Mouse (Mus musculus) embryonic facial prominence, embryonic 12.5 days (tissue): ENCODE results near the gene Pmm1. TPM values are rescaled to one million over a fixed set of nuclear protein-coding genes. Genes with fewer than 3 reads are reported as not detected.

Experiments
- ATAC-seq: fragments of 200-750 bp; cut with Nextera tagmentation; 2 replicates; pipeline ENCODE4 v1.8.0; 2017; ENCODE audit not compliant: insufficient number of reproducible peaks, insufficient read depth, low FRiP score, low TSS enrichment
- H3K27ac ChIP-seq: fragments of 300-500 bp; sonication (generic); 2 replicates; pipeline ENCODE4 v1.5.1; 2016; ENCODE audit warnings: mild to moderate bottlenecking
- H3K27me3 ChIP-seq: fragments of 300-500 bp; sonication (generic); 2 replicates; pipeline ENCODE4 v1.6.1; 2016; ENCODE audit warnings: mild to moderate bottlenecking, moderate library complexity
- H3K36me3 ChIP-seq: fragments of 300-500 bp; sonication (generic); 2 replicates; pipeline ENCODE4 v1.6.1; 2016; ENCODE audit warnings: mild to moderate bottlenecking
- H3K4me1 ChIP-seq: fragments of 300-500 bp; sonication (generic); 2 replicates; pipeline ENCODE4 v1.6.1; 2016
- H3K4me2 ChIP-seq: fragments of 300-500 bp; sonication (generic); replicated peaks from 2 replicates; pipeline ENCODE4 v1.6.1; 2016; ENCODE audit warnings: mild to moderate bottlenecking, moderate library complexity
- H3K4me3 ChIP-seq: fragments of 300-500 bp; sonication (generic); 2 replicates; pipeline ENCODE4 v1.5.1; 2016; ENCODE audit warnings: mild to moderate bottlenecking
- H3K9ac ChIP-seq: fragments of 300-500 bp; sonication (generic); 2 replicates; pipeline ENCODE4 v1.6.1; 2016; ENCODE audit warnings: mild to moderate bottlenecking, moderate library complexity
- H3K9me3 ChIP-seq: fragments of 300-500 bp; sonication (generic); 2 replicates; pipeline ENCODE4 v1.6.1; 2016; ENCODE audit warnings: mild to moderate bottlenecking, moderate library complexity
- WGBS: fragments of 180-500 bp; shearing (Covaris S2); methylation state at CpG from one replicate; pipeline ENCODE4 v1.1.7; 2016; 5-methylcytosine and 5-hydroxymethylcytosine counted together
- polyA plus RNA-seq: library from polyadenylated mRNA; unstranded; fragments of >200 nt; fragmentation: Nextera tagmentation; extraction: Ambion mirVana; gene quantifications from 2 replicates; pipeline ENCODE4 v1.2.1, GENCODE M21; 2016

Gene Pmm1
- polyA plus RNA-seq, 1 experiment from 2014 or later = 25.5 TPM

DNA sequence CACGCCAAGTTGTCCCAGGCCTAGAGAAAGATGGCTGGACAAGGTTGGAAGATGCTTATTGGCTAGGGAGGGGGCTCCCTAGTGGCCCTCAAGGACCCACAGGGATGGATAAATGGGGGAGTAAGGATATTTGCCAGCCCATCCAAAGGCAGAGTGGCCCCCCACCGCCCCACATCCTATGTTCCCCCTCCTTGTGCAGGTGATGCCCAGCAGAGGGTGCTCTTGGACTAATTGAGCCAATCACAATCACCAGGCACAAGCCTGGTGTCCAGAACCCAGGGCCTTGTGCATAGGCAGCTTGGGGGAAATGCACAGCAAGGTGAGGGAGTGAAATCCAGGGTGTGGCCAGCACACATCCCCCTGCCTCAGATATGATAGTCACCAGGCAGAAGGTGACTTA, 22.5 kb downstream of the Pmm1 start:
- Histone ChIP-seq H3K4me3 (no peak overlapping the region), H3K27me3 (no peaks in the 10 kb centered on the region), H3K9me3 (no peaks in the 10 kb centered on the region), H3K9ac (no peak overlapping the region), H3K36me3 (no peaks in the 10 kb centered on the region), H3K4me2 (0 out of 2 replicates have a peak overlapping the region, but pooled peaks have one; percentile 78), H3K27ac (no peak overlapping the region), H3K4me1 (peaks cover 22% of the 10 kb centered on the region)
- 31% methylated on average over 2 of the region's 2 CpGs for WGBS
- 0 out of 2 replicates have a peak, but pooled peaks have one; percentile 13 for ATAC-seq

DNA sequence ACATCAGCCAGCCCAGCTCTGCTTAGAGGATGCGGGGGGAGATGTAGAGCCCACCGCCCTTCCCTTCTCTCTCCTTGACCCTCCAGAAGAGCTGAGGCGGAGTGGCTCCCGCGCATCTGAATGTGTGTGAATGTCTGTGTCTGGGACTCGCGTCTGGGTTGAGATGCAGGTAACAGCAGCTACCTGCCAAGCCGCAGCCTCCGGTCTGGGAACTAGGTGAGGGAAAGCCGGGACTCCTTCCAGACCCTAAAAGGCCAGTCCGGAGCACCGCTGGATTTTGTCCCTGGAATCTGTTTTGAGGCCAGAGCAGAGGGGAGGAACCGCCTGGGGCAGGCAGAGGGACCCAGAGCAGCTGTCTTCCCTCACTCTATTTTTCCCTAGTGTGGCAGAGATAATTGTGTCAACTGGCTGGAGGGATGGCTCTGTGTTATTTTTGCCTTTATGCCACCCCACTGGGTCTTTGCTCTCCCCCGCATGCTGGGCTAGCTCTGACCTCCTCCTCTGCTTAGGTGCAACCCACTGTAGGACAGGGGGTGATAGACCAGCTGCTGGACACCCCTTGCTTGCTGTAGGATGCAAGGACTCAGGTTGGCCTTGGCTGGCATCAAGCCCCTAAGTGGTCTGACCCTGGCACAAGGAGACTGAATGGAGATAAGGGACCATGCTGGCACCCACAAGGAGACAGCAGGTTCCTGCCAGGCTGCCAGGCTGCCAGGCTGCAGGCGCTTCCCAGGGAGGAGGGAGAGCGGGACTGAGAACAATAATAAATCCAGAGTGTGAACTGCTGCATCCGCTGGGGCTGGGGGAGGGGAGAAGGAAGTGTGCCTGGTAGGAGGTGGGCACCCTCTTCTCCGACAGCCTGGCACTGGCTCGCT, 23.4 kb downstream of the Pmm1 start:
- peaks cover 19% of the 10 kb centered on the region for H3K4me1 ChIP-seq
- no peaks in the 10 kb centered on the region for H3K27me3 ChIP-seq
- no peaks in the 10 kb centered on the region for H3K9me3 ChIP-seq
- WGBS = 8% methylated on average over 19 of the region's 19 CpGs
- H3K27ac ChIP-seq = 0 out of 2 replicates have a peak overlapping the region, but pooled peaks have one; percentile 38
- ATAC-seq = no peak
- H3K9ac ChIP-seq = peak overlapping the region; percentile 58
- H3K4me3 ChIP-seq = peak overlapping the region; percentile 49
- no peaks in the 10 kb centered on the region for H3K36me3 ChIP-seq
- H3K4me2 ChIP-seq = peak overlapping the region; percentile 78

DNA sequence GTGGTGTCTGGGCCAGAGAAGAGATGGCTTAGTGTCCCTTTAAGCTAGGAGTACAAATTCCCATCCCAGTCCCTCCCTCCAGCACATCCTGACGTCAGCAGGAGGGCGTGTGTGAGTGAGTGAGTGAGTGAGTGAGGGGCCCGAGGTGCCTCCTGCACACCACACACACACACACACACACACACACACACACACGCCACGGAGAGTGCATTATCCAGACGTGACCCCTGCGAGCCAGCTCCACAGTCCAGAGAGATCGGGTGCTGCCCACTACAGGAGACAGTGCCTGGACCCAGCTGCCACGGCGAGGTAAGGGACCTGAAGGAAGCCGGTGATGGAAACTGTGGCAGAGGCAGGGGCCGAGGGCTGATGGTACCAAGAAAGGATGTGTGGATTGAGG, 24.1 kb downstream of the Pmm1 start, which contains the start of gene Csdc2:
Gene Csdc2, plus strand, starts transcription at position 81 of the 400 bp plus-strand sequence.
- peak; percentile 52; the same call in 1 of the 2 replicates for ATAC-seq
- Histone ChIP-seq H3K36me3 (no peaks in the 10 kb centered on the region), H3K4me1 (peaks cover 19% of the 10 kb centered on the region), H3K9ac (peak within 1 kb of the TSS; percentile 58), H3K27me3 (no peaks in the 10 kb centered on the region), H3K27ac (0 out of 2 replicates have a peak within 1 kb of the TSS, but pooled peaks have one; percentile 38), H3K9me3 (no peaks in the 10 kb centered on the region), H3K4me3 (peak within 1 kb of the TSS; percentile 49), H3K4me2 (peak within 1 kb of the TSS; percentile 78)
- under 1% methylated on average over 12 of the region's 12 CpGs for WGBS

DNA sequence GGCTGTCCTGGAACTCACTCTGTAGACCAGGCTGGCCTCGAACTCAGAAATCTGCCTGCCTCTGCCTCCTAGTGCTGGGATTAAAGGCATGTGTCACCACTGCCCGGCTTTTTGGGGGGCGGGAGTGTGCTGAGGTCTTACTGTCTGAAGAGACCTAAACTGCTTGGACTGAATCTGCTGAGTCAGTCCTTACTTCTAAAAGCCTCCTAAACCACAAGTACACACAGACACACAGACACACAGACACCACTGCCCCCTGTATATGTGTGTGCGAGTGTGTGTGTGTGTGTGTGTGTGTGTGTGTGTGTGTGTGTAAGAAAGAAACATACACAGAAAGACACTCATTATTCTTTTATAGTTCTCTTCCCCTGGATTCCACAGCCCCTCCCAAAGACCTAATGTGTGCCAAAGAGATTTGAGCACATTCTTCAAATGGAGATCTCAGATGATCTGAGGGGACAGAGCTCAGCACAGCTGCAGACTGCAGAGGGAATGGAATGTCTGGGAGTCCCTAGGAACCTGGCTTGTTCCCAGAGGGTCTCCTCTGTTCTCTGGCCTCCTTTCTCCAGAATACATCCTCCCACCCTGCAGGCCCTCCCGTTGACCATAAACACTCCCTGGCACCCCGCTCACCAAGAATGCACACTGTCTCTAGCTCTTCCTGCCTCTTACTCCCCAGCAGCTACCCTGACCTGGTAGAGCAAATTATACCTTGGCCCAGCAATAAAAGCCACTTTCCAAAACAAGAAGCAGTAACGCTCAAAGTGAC, 24.7 kb downstream of the Pmm1 start:
- Histone ChIP-seq H3K9me3 (no peaks in the 10 kb centered on the region), H3K4me2 (peak overlapping the region; percentile 78), H3K36me3 (no peaks in the 10 kb centered on the region), H3K9ac (peak overlapping the region; percentile 32; the same call in 1 of the 2 replicates), H3K4me3 (peak overlapping the region; percentile 49), H3K27ac (0 out of 2 replicates have a peak overlapping the region, but pooled peaks have one; percentile 38), H3K4me1 (peaks cover 19% of the 10 kb centered on the region), H3K27me3 (no peaks in the 10 kb centered on the region)
- WGBS = 55% methylated on average over 7 of the region's 7 CpGs
- ATAC-seq = no peak

DNA sequence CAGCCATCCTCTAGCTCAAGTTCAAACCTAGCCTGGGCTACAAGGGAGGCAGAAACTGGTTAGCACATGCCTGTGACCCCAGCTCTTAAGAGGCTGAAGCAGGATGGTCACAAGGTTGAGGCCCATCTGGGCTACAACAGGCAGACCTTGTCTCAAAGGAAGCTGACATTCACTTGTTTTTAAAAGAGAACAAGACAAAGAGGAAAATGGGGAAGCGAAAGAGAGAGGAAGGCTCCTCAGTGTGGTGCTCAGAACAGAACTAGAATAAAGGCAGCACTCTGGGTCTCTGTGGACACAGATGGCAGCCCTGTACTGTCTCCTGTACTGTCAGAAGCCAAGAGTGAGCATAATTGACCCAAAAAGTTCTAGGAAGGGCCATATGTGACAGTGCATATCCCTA, 26.7 kb downstream of the Pmm1 start:
- no peak overlapping the region for H3K4me3 ChIP-seq
- H3K9me3 ChIP-seq = no peaks in the 10 kb centered on the region
- H3K27ac ChIP-seq = no peak overlapping the region
- H3K9ac ChIP-seq = no peak overlapping the region
- WGBS = 83% methylated on average over 1 of the region's 1 CpGs
- ATAC-seq = no peak
- no peaks in the 10 kb centered on the region for H3K27me3 ChIP-seq
- H3K36me3 ChIP-seq = no peaks in the 10 kb centered on the region
- peaks cover 19% of the 10 kb centered on the region for H3K4me1 ChIP-seq
- no peak overlapping the region for H3K4me2 ChIP-seq

DNA sequence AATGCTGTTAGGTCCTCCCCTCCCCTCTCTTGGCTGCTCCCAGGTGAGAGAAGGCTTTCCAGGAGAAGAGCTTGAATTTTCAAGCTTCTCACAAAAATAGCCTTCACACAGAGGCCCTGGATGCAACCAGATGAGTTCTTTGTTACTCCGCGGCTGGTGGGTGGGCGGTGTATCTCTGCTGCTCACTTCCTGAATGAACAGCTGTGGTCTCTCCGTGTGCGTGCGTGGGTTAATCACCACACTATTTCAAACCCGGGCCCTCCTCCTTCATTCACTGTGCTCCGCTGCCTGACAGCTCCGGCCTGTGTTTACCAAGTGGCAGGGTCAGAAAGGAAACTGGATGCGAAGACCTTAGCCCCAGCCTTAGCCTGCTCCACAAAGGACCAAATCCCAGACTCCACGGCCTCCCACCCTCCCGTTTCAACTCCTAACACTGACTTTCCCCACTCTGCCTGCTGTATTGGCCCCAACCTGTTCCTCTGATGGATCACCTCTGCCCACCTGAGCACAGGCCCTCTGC, 27.7 kb downstream of the Pmm1 start:
- Histone ChIP-seq H3K4me2 (no peak overlapping the region), H3K27me3 (no peaks in the 10 kb centered on the region), H3K9ac (no peak overlapping the region), H3K36me3 (no peaks in the 10 kb centered on the region), H3K27ac (no peak overlapping the region), H3K4me1 (peaks cover 19% of the 10 kb centered on the region), H3K9me3 (no peaks in the 10 kb centered on the region), H3K4me3 (no peak overlapping the region)
- ATAC-seq = no peak
- WGBS = 40% methylated on average over 12 of the region's 12 CpGs

DNA sequence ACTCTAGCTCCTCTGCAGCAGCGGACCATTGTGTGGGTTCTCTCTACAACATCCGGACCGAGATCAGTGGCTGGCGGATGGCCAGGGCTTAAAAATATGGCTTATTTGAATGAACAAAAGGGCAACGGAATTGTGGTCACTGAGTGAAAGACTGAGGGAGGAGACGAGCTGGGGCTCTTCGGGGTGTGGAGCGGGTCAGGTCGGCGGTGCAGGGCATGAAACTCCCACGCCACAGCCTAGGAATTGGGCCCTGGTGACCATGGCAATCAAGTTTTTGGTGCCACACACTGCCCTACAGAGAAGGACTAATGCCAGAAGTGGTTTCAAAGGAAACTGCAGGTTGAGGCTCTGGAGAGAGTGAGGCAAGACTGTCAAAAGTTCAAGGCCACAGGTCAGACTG, 32.5 kb downstream of the Pmm1 start:
- Histone ChIP-seq H3K4me1 (peaks cover 14% of the 10 kb centered on the region), H3K27ac (no peak overlapping the region), H3K27me3 (no peaks in the 10 kb centered on the region), H3K9me3 (no peaks in the 10 kb centered on the region), H3K4me3 (no peak overlapping the region), H3K9ac (no peak overlapping the region), H3K4me2 (no peak overlapping the region), H3K36me3 (no peaks in the 10 kb centered on the region)
- ATAC-seq = no peak
- WGBS = 62% methylated on average over 11 of the region's 11 CpGs

DNA sequence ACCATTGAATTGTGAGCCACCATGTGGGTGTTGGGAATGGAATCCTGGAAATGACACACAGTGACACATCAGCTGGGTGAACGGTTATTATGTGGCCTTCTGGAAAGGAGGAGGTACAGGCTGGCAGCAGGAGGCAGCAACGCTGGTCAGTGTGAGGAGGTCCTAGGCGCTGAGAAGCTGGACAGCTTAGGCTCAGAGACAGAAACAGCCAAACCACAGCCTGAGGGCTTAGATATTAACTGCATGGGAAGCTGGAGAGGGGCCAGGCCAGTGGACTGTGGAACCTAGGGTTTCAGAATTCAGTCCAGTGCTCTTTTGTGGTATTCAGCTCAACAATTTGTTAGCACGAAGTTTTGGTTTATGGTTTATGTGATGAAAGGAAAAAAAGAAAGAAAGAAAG, 33.0 kb downstream of the Pmm1 start:
- H3K36me3 ChIP-seq = no peaks in the 10 kb centered on the region
- H3K27ac ChIP-seq = no peak overlapping the region
- WGBS = 64% methylated on average over 4 of the region's 4 CpGs
- H3K4me1 ChIP-seq = peaks cover 14% of the 10 kb centered on the region
- no peaks in the 10 kb centered on the region for H3K27me3 ChIP-seq
- H3K9ac ChIP-seq = no peak overlapping the region
- ATAC-seq = no peak
- no peak overlapping the region for H3K4me3 ChIP-seq
- H3K9me3 ChIP-seq = no peaks in the 10 kb centered on the region
- no peak overlapping the region for H3K4me2 ChIP-seq

DNA sequence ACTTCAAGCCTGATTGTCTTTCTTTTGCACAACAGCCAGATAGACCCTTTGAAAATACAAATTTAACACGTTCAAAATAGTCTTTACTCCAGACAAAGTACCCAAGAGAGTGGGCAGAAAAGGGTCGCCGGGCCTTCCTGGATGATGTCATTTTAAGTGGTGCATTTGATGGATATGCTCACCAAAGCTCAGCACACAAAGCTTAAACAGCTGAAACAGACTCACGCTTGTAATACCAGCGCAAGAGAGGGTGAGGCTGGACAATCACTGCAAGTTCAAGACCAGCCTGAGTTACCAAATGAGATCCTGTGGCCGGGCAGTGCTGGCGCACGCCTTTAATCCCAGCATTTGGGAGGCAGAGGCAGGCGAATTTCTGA, 34.3 kb downstream of the Pmm1 start:
- WGBS = 40% methylated on average over 9 of the region's 9 CpGs
- Histone ChIP-seq H3K27me3 (no peaks in the 10 kb centered on the region), H3K4me2 (peak overlapping the region; percentile 95), H3K36me3 (no peaks in the 10 kb centered on the region), H3K4me3 (peak overlapping the region; percentile 80; the same call in 1 of the 2 replicates), H3K27ac (peak overlapping the region; percentile 47; the same call in 1 of the 2 replicates), H3K9me3 (no peaks in the 10 kb centered on the region), H3K9ac (no peak overlapping the region), H3K4me1 (peaks cover 14% of the 10 kb centered on the region)
- ATAC-seq = no peak

DNA sequence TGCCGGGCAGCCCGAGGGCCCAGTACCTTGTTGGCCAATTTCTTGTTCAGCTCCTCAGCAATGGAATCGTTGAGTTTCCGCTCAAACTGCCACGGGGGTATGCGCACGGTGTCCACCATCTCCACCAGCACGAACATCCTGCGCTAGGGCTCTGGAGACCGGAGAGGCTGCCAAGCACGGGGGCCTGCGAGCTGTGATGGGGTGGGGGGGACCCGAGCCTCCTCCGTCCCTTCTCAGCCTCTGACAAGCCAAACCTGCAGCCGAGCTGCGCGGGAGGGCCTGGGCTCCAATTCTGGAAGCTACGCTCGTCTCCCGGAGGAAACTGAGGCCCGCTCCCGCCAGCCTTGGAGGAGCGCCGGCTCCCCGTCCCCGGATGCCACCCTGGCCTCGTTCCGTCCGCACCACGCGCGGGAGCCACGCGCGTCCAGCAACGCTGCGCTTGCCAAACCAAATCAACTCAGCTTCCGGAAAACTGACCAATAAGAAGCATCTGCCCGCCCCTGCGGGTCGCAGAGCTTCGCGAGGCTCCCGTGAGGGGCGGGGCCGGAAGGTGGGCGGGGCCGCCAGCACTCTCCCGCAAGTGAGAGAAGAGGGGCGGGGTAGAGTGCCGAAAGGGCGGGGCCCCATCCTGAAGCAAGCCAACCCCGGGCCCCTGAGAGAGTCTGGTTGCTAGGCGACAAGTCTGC, 34.8 kb downstream of the Pmm1 start, which contains the start of gene Polr3h:
Gene Polr3h, minus strand, starts transcription at position 481 of the 686 bp plus-strand sequence.
- Histone ChIP-seq H3K4me1 (peaks cover 14% of the 10 kb centered on the region), H3K9me3 (no peaks in the 10 kb centered on the region), H3K27ac (peak within 1 kb of the TSS; percentile 47; the same call in 1 of the 2 replicates), H3K4me2 (peak within 1 kb of the TSS; percentile 95), H3K9ac (peak within 1 kb of the TSS; percentile 84), H3K4me3 (peak within 1 kb of the TSS; percentile 80), H3K36me3 (no peaks in the 10 kb centered on the region), H3K27me3 (no peaks in the 10 kb centered on the region)
- ATAC-seq = peak; percentile 88
- WGBS = under 1% methylated on average over 54 of the region's 54 CpGs

DNA sequence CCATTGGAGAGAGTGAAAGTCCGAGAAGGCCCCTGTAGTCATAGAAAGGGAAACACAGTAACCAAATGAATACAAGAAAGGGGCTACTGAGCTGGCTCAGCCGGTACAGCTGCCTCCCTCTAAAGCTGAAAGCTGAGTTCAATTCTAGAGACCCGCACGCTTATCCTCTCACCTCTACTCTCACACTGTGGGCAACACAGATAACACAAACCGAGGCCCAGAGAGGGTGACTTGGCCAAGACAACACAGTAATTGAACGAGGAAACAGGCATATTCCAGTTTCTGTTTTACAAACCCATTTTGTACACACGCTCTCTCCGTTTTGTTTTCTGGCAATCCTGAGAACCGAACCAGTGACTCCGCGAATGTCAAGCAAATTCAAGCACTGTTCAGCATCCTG, 35.8 kb downstream of the Pmm1 start:
- Histone ChIP-seq H3K4me2 (peak overlapping the region; percentile 95), H3K4me3 (peak overlapping the region; percentile 80), H3K27me3 (no peaks in the 10 kb centered on the region), H3K9ac (0 out of 2 replicates have a peak overlapping the region, but pooled peaks have one; percentile 84), H3K4me1 (peaks cover 14% of the 10 kb centered on the region), H3K36me3 (no peaks in the 10 kb centered on the region), H3K9me3 (no peaks in the 10 kb centered on the region), H3K27ac (no peak overlapping the region)
- 84% methylated on average over 11 of the region's 11 CpGs for WGBS
- ATAC-seq = no peak
